Mouse (Mus musculus) lung, postnatal 4 days (tissue): ENCODE data around the gene Rasef.
A peak's percentile ranks its signal among the peaks of the same experiment; 100 is the strongest.
"Not testable (repeated sequence)": the region's sequence is repeated elsewhere in the genome, so short reads cannot be mapped to it uniquely, and the experiment has no call there.

ENCODE experiments used
- DNase-seq, 2 experiments: peaks; one replicate each; pipeline ENCODE4 v3.0.0; 2021

Rasef gene

DNA sequence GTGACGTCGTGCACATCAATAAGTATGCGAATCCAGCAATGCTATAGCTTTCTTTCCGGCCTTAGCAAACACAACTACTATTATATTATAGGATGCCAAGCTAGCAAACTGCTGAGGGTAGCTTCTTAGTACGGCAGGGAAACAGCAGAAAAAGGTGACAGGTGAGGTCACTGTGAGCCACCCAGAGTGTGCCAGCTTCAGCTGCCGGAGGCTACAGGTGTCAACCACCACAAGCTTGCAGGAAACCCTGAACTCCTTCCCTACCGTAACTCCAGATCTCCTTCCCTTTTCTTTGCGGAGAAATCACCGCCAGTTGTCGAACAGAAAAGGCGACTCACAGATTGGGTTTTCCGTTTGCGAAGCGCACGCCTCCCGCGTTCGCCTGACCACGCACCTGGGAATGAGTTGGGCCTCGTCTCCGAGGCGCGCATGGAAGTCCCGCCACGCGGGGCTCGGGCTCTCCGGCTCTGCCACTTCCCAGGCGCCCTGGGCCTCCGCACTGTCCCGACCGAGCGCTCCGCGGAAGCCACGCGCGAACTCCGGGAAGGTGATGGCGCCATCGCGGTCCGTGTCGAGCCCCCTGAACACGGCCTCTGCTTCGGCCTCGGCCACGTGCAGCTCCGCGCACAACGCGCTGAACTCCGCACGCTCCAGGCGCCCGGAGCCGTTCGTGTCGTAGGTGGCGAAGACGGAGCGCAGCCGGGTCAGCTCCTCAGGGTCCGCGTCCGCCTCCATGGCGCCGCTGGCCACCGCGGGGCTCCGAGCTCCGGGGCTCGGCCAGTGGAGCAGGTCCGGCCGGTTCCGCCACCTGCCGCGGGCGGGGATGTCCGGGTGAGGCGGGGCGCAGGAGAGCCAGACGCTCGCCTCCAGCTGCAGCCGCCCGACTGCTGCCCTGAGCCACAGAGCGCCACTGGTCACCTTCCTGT, at the start of gene Rasef:
TSS of gene Rasef (minus strand) at position 735 of the 926 bp plus-strand sequence.
- DNase-seq: peak; percentile 70 to 82

DNA sequence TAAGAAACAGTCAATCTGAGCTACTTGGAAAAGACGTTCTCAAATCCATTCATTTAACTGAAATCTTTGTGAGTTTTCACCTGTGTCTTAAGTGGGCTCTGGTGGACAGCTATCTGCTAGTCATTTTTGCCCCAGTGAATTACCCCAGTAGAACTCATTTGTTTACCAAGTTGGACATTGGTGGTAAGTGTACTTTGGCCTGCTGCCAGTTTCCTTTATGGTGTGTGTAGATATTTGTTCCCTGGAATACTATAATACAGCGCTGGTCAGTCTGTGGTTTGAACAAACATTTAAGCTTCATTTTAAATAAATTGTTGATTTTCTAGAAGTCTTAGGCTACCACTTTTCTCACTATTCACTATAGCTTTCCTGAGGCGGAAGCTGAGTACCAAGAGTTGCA, 35.8 kb upstream of the Rasef start:
- no peak for DNase-seq

DNA sequence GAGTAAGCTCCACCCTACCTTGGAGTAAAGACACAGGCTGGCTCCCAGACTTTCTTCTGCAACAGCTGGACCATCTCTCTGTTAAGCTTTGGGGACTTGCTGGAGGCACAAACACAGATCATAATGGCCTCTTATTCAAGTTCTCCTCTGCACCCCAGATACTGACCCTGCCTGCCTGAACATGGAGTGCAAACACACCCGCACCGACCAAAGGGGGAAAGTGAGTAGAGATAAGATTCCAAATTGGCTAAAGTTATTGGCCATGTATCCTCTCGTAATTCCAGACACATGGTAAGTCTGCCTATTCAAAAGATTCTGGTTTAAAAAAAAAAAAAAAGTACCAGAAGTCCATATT, 369 bp upstream of the Rasef start:
- no peak for DNase-seq

DNA sequence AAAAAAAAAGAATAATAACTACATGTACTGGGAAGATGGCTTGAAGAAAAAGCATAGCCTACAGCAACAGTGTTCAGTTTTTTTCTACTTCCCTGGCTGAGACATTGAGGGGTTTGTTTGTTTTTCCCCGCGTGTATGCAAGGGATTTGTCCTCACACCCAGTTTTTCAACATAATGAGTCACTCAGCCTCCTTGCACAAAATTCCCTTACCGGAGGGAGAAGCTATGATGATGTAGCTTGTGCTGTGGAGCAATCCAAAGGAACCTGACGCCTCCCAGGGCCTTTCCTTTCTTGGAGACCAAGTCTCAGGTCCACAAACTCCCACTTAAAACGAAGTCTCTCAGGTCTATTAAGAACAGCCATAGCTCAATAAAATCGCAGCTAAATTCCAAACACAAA, 1.3 kb downstream of the Rasef start:
- no peak for DNase-seq

DNA sequence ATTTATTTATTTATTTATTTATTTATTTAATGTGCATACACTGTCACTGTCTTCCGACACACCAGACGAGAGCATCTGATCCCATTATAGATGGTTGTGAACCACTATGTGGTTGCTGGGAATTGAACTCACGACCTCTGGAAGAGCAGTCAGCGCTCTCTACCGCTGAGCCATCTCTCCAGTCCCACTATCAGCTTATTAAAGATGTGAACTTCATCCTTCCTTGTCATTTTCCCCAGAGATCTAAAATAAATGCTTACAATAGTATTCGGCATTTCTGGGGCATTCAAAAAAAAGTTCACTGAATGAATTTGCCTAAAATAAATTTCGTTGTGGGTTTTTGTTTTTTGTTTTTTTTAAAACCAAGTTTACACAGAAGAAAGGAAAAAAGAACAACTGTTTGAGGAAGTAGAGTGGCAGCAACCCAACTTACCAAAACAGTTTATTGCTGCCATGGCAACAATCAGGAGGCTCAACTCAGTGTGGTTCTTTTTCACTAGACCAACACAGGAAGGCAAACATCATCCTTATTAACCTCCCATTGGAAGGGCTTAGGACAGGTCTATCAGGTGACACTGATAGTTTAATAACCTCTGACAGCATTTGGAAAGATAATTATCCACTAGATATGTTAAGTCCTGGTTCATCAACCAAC, 2.6 kb downstream of the Rasef start:
- no peak for DNase-seq

DNA sequence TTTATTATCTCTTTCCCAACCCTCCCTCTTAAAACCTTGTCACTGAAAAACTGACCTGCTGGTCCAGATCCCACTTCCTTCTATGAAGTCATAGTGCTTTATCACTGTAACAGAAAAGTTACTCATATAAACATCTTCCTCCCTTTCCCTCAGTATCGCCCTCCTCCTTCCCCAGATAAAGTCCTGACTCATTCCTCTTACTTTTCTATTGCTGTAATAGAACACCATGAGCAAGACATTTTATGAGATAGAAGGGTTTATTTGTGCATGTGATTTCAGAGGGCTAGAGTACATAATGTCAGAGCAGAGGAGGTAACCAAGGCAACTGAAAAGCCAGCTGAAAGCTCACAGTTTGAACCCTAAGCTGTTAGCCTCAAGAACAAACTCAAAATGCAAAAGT, 6.6 kb downstream of the Rasef start:
- no peak for DNase-seq

DNA sequence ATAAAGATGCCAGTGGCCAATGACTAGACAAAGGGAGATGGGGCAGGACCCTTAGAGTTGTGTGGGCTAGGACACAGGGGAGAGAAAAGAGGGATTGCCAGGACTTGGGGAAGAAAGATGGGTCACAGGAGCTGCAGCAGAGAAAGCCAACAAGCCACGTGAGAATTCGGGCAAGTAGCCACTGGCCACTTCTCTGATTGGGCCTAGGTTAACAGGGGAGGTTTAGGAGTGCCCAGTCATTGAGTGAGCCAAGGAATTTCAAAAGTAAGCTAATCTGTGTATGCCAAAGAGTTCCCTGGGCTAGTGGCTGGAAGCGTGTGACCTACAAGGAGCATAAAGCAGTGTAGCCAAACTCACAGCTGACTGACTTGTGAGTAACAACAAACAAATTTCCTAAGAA, 9.7 kb downstream of the Rasef start:
- DNase-seq: no peak

DNA sequence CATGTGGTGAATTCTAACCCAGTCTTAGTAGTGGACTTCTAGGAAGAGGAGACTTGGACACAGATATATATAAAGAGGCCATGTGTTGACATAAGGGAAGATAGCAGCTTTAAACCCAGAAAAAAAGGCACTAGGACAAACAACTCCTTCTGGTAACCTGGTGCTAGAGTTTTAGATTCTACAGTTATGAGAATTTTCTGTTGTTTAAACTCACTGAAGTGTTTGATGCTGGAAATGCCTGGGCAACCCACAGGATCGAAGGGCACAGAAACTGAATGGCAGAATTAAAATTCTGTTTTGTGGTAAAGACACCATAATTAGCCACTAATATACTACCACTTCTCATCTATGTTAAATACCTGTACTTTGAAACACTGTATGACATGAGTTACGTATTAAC, 15.5 kb downstream of the Rasef start:
- DNase-seq: no peak

DNA sequence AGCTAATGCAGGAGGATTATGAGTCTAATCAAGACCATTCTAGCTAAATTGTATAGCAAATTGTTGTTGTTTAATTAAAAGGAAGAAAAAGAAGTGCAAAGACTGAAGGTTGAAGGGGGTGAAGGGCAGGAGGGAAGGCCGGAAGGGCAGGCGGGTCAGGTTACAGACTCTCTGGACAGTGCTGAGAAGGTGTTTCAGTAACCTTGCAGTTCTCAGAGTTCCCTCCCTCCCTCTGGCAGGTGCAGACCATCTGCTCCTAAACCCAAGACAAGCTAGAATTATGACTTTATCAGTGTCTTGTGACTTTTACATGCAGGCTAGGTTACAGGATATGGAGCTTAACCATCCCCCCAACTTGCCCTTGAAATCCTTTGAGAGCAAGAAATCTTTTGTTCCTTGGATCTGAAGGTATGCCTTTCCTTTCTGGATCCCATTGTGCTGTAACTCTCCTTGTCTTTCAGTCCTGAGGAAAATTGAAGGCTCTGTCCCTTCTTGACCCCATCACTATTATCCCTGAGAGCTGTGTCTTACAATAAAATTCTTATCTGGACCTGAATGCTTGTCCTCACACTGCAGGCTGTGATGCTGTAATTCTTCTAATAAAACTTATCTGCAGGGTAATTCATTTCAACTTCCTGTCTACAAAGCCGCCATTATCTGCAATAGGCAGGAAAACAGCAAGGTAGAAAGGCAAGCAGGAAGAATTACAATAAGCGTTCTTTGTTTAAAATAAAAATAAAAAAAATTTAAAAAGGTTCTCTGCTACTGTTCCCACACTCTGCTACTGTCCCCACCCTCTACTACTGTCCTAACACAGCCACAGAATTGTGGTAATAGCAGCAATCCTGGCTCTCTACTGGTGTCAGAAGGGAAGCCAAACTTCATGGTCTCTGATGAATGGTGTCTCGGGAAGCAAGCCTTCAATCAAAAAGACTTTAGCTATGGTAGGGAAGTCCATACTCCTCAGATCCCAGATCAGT, 16.7 kb downstream of the Rasef start:
- DNase-seq: no peak

DNA sequence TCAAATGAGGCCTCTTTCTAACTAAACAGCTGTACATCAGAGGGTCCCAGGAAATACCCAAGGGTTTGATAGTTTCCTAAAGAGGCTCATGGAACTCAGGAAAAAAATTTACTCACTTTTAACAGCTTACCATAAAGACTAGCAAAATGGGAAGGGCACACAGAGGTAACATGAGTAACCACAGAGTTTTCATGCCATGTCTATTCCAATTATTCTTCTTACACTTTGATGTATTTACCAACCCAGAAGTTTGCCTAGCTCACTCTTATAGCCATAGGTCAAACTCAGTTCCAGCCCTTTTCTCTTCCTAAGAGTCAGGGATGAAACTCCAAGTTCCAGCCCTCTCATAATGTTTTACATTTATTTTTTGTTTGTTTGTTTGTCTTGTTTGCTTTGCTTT, 18.8 kb downstream of the Rasef start:
- DNase-seq: no peak

DNA sequence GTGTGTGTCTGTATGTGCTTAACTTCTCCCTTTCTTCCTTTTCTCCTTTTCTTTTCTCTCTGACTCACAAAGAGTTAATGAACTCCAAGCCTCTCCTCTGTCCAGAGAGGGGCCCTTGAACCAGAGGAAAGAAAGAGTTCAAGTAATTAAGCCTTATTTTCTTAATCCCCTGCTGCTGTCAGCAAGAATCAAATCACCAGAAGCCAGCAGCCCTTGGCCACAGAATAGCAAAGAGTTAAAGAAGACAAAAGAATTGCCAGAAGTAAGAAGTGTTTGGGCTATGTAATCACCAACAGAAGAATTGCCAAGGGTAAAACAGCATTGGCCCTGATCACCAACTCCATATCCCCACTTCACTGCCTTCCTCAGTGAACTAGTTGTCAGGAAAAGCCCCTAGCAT, 20.2 kb downstream of the Rasef start:
- DNase-seq: no peak

DNA sequence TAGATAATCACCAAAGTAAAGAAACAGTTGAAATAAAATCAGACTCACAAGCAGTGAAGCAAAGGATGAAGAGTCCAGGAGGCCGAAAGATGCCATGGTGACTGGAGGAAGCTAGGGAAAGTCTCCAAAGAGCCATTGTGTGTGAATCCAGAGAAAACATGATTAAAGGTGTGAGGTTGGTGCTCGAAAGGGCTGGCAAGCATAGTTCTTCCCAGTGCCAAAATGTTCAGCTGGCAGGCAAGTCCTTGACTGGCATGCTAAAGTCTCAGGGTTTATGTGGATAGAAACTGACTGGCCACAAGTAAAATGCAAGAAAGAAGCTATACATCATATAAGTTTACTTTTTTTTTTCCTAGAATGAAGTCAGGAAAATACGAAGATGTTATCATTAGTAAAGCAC, 22.6 kb downstream of the Rasef start:
- DNase-seq: no peak

DNA sequence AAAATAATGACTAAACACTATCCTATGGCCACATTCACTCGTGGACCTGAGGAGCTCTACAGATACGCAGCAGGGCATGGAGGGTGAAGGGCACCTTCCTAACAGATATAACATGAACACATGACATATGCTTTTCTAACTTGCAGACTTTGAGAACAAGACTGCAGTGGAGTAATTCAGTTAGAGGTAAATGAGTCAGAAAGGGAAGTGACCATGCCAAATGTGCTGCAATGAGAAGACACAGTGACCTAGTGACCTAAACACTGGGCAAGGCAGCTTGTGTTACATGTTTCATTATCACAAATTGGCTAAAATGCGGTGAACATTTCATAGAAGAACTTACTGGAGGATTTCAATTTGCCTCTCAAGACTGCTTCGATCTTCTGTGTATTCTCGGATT, 42.6 kb downstream of the Rasef start:
- DNase-seq: no peak

DNA sequence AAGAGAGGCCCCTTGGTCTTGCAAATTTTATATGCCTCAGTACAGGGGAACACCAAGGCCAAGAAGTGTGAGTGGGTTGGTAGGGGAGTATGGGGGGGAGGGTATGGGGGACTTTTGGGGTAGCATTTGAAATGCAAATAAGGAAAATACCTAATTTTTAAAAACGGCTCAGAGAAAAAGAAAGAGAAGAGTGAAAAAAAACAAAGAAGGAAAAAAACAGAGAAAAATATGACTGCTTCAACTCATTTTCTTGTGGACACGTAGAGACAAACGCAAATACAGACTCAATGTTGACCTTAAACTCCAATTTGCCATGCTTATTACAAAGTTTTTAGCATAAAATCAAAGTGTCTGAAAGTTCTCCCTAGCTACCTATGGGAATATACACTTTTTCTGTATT, 51.4 kb downstream of the Rasef start:
- DNase-seq: no peak

DNA sequence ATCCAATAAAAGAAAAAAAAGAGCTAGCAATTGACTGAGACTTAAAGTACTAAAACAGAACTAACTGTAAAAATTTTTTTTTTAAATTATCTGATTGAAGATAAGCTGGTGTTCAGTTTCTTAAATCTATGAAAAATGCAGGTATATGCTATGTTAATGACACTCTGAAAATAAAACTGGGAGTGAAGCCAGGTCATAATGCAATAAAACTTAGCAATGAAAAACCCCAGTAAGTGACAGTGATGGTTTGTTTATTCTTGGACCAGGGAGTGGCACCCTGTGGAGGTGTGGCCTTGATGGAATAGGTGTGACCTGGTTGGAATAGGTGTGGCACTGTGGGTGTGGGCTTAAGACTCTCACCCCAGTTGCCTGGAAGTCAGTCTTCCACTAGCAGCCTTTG, 71.0 kb downstream of the Rasef start:
- DNase-seq: no peak

DNA sequence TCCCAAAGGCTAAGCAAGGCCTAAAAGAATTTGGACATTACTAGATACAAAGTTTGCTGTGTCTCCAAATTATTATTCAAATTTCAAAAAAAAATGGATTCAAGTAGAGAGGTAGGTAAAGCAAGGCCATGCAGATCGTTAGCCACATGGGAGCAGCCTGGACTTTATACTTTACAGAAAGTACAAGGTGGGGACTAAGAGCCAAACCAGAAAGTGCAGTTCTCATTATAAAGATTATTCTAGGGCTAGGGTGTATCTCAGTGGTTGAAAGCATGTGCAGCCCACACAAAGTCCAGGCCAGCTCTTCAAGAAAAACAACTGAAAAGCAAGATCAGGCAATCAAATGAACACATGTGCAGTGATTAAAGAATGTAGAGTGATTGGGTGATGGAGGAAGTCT, 72.0 kb downstream of the Rasef start:
- DNase-seq: no peak

DNA sequence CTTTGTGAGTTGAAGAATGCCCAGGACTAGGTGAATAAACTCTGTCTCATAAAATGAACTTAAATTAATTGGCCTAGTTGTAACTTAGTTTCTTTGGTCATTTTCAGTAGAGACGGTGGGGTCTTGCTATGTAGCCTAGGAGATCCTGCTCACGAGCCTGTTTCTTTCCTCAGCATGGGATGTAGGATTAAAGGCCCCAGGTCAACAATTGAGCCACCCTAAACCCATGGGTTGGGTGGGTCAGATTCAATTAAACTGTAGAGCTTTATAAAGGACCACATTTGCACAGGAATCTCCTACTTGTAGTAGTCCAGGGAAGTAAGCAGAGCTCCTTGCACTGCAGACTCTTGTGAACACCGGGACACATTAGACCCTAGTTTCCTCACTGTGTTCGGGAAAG, 107.6 kb downstream of the Rasef start, which contains the start of gene Gm428:
TSS of gene Gm428 (plus strand) at position 301 of the 400 bp plus-strand sequence.
- not testable (repeated sequence) for DNase-seq

DNA sequence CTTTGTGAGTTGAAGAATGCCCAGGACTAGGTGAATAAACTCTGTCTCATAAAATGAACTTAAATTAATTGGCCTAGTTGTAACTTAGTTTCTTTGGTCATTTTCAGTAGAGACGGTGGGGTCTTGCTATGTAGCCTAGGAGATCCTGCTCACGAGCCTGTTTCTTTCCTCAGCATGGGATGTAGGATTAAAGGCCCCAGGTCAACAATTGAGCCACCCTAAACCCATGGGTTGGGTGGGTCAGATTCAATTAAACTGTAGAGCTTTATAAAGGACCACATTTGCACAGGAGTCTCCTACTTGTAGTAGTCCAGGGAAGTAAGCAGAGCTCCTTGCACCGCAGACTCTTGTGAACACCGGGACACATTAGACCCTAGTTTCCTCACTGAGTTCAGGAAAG, 122.7 kb downstream of the Rasef start, which contains the start of gene Gm11239:
TSS of gene Gm11239 (plus strand) at position 301 of the 400 bp plus-strand sequence.
- not testable (repeated sequence) for DNase-seq
